Mouse (Mus musculus): ENCODE results near the gene Pim3.

Pim3 gene

DNA sequence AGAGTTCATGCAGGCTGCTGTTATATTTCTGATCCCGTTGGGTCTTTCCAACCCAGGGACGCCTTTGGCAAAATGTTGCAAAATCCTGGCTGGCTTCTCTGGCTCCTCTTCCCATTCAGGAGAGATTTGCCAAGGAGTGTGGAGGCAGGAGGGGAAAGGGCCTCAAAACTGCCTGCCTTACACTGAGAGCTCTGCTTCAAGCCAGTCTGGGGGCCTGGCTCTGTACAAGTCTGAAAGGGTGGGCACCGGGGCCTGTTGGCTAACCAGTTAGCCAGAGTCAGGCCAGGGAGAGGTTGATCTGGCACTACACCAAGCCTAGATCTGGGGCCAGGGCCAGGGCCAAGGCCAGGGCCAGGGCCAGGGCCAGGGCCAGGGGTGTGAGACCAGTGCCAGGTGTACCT is 3.8 kb upstream of the Pim3 start:
- no peak for DNase-seq (ENCODE audit: low spot score in 2 of 2)

DNA sequence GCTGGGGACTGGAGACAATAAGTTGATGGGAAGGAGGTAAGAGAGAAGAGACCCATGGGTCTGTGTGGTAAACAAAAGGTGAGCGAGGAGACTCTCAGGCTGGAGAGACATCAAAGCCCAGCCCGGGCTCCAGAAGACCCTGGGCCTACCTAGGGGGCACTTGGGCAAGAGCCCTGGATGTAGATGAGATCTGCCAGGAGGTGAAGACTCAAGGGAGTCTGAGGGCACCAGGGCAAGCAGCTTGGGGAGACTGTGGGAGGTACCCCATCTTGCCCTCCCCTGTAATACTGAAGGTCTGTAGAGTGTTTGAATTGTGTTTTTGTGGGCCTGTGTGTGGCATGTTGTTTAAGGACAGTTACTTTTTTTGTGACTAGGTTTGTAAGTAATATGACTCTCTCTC is 3.3 kb upstream of the Pim3 start:
- no peak for DNase-seq (ENCODE audit: low spot score in 2 of 2)

DNA sequence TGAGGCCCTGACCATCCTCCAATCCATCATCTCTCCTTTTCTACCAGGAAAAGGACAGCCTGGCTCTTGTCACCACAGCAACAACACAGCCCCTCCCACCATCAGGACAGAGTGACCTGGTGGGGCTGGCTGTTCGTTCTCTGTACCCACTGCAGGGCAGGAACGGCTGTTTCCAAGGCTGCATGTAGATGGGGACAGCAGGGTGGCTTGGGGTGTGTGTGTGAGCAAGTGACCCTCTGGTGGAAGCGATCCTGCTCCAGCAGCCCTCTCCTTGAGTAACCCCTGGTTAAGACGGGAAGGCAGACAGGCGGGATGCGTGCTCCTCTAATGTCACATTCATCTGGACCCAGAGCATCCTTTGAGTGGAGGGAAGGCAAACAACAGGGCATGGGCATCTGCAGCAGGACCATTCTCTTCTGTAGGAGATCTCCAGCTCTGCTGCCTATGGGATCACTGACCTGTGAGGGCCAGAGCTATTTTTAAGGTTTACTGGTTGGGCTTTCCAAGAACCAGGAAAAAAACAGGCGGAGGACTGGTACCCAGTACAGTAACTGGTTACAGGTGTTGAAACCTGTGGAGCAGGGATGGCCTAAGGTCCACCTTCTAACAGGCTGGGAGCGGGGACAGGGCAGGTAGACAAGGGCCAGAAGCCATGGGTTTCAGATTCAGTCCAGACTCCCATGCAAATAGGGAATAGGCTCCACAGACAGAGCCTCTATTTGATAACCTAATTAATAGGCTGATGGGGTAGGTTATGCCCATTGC is 2.6 kb upstream of the Pim3 start:
- no peak for DNase-seq (ENCODE audit: low spot score in 2 of 2)

DNA sequence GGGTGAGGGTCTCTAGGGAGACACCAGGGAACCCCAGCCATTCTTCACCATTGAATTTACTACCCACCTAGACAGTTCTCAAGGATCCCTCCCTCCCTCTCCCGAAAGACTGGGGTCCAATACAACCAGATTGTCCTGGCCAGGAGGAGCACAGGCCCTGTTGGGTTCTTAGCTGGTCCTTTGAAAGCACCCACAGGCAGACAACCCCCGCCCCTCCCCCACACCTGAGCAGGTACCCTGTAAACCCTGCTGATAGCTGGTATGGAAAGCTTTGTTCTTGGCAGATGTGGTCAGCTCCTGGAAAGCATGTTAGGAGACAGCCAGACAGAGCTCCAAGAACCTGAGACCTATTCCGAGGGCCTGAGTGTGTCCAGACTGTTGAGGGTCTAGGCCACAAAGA is 1.2 kb upstream of the Pim3 start:
- no peak for DNase-seq (ENCODE audit: low spot score in 2 of 2)

DNA sequence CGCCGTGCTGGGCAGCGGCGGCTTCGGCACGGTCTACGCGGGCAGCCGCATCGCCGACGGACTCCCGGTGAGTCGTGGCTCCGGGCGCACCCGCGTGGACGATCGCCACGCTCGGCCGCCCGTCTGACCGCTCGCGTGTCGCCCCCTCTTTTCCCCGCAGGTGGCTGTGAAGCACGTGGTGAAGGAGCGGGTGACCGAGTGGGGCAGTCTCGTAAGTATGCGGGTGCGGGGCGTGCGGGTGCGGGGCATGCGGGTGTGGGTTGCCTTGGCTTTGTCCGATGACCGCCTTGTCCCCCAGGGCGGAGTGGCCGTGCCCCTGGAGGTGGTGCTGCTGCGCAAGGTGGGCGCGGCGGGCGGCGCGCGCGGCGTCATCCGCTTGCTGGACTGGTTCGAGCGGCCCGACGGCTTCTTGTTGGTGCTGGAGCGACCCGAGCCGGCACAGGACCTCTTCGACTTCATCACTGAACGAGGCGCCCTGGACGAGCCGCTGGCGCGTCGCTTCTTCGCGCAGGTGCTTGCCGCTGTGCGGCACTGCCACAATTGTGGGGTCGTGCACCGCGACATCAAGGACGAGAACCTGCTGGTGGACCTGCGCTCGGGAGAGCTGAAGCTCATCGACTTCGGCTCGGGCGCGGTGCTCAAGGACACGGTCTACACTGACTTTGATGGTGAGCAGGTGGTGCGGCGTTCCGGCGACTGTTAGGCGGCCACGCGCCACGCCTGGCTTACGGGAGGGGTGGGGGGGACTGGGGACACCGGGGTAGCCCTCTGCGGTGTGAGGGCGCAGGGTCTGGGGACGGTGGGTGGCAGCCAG is 1.1 kb downstream of the Pim3 start:
- DNase-seq (ENCODE audit: low spot score in 2 of 2) = peak; percentile 53 to 67

DNA sequence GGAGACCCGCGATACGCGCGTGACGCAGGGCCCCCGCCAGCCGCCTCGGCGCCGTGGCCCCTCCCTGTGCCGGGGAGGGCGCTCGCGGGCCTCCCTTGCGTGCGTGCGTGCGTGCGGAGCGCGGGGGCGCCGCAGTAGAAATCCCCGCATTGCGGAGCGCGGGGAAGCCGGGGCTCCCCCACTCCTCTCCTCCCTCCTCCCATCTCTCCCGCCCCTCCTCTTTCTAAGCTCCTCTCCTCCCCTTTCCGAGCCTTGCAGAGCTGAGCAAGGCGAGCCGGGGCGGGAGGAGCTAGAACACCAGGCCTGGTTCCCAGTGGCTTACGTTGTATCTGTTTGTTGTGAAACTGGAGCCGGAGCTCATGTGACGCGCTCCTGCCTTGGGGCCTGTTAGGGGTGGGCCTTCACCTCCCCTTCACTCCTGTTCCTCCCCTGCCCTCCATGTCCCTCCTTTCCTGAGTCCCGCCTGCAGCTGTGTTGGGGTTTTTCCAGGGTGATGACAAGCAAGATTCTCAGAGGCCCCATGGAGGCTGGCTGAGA is 1.8 kb downstream of the Pim3 start:
- DNase-seq (ENCODE audit: low spot score in 2 of 2) = peak; percentile 84 to 87

DNA sequence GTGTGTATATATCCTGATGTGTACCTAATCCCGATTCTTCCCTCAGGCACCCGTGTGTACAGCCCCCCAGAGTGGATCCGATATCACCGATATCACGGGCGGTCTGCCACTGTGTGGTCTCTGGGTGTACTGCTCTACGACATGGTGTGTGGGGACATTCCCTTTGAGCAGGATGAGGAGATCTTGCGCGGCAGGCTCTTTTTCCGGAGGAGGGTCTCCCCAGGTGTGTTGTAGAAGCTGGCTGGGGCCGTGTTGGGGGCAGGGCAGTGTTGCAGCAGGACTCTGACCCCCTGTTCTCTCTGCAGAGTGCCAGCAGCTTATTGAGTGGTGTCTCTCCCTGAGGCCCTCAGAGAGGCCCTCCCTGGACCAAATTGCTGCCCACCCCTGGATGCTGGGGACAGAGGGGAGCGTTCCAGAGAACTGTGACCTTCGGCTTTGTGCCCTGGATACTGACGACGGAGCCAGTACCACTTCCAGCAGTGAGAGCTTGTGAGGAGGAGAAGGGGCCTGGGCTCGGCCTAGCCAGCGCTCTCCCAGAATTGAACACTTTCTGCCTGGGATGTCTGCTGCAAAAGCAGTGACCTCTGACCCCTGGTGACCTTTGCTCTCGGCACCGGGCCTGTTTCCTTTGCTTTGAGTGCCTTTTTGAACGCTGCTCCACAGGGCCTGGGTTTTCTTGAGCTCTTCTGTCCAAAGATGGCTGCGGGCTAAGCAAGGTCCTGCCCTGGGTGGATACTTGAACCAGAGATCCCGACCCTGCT is 2.5 kb downstream of the Pim3 start:
- no peak for DNase-seq (ENCODE audit: low spot score in 2 of 2)

DNA sequence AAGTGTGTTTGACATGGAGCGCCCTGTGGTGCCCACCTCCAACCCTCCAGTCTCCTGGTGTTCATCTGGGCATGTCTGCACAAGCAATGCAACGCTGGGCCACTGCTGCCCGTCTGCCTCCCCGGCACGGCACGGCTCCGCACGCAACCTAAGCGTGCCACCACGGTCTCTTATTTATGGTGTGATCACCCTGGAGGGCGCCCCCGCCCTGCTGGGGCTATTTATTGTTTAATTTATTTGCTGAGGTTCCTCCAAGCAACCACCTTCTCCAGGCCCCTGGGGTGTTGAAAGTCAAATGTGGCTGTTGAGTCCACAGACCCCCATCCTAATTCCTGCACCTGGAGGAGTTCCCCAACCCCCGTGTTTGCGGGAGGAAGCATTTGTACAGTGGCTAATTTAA is 3.1 kb downstream of the Pim3 start:
- DNase-seq (ENCODE audit: low spot score in 2 of 2) = no peak

DNA sequence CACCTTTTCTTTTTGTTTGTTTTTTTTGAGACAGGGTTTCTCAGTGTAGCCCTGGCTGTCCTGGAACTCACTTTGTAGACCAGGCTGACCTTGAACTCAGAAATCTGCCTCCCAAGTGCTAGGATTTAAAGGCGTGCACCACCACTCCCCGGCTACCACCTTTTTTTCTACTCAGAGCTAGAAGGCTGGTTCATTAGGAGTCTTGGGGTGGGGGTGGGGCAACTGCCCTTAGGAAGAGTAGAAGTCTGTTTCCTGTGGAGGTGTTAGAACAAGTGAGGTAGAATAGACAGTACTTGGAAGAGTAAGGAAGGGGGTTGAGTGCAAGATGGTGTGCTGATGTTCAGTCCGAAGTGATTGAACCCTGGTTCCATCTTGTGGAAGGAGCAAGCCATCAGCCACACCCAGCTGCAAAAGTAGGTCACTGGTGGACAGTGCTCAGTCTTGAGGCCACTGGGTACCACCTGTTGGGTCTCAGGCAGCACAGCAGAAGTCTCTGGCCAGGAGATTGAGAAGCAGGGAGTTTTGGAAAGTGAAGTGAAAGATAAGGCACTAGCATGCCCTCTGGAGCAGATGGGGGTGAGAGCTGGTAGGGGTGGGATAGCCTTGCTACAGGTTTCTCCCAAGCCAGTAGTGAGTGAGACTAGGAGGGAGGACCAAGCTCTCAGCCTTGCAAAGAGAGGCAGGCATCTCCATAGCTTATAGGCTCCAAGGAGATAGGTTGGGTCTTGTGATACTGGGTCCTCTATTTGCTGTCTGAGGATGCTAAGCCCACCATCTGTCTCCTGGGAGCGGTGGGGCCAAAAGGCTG is 4.1 kb downstream of the Pim3 start:
- DNase-seq (ENCODE audit: low spot score in 2 of 2) = no peak

DNA sequence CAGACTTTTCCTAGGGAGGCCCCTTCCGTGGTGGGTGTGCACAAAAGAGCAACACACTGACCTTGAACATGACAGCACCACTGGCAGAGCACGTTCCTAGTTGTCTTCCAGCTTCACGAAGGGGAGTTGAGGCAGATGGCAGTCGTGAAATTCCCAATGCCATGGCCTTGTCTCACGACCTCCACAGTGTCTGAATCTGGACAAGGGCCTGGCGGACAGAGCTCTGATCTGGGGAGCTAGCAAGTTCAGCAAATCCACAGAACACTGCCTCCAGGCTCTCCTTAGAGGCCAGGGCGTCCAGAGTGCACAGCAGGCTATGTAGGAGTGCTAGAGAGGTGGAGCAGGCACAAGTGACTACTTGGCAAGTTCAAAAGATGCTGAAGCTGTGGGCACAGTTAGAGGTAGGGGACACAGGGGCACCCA is 5.0 kb downstream of the Pim3 start:
- no peak for DNase-seq (ENCODE audit: low spot score in 2 of 2)

DNA sequence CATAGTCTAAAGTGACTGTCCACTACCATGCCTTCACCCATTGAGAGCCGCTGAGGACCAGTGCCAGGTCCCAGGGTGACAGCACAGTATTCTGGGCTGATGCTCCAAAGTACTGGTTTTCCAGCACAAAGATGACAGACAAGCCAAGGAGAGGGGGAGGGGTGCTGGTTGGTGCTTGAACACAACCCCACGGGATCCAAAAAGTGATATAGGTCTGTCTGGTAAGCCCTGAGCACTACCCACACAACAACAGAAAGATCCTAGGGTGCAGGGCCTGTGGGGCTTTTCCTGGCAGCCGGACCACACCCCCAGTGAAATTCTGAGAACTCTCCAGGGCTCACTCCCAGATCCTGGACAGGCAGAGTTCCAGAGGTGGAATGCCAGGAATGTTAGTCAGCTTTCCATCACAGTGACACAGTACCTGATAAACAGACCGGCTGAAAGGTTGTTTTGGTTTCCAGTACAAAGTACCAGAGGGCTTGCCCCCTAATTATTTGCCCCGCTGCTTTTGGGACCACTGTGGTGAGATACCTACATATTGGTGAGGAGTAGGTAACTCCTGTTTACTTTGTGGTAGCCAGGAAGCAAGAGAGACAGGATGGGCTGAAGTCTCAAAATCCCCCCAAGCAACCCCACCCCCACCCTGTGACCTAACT is 5.5 kb downstream of the Pim3 start:
- no peak for DNase-seq (ENCODE audit: low spot score in 2 of 2)

DNA sequence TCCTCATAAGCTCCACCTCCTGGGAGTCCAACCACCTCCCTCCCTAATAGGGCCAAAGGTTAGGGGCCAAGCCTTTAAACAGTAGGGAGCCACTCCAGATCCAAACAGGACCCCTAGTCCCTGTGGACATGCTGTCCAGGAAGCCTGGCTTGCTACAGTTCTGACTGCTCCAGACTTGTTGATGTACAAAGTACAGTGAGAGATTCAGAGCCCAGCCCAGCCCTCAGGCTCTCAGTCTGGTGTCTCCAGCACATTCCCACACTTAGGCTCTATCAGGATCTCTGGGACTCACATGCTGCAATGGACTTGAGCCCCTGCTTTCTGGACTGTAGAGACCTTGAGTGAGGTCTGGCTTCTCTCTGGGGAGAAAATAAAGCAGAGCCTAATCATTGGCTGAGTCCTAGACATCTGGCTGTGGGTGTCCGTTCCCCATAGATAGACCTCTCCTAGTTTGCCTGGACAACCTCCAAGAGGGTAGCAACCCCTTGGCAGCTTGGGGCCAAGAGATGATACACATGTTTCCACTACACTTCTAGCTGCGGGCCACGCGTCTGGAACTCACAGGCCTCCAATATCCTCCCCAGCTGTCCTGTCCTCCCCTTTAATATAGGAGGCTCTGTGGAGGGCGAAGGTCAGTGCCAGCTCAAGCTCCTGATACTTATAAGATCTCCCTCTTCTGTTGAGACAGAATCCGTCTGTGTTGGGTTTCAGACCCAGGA is 6.2 kb downstream of the Pim3 start:
- no peak for DNase-seq (ENCODE audit: low spot score in 2 of 2)

DNA sequence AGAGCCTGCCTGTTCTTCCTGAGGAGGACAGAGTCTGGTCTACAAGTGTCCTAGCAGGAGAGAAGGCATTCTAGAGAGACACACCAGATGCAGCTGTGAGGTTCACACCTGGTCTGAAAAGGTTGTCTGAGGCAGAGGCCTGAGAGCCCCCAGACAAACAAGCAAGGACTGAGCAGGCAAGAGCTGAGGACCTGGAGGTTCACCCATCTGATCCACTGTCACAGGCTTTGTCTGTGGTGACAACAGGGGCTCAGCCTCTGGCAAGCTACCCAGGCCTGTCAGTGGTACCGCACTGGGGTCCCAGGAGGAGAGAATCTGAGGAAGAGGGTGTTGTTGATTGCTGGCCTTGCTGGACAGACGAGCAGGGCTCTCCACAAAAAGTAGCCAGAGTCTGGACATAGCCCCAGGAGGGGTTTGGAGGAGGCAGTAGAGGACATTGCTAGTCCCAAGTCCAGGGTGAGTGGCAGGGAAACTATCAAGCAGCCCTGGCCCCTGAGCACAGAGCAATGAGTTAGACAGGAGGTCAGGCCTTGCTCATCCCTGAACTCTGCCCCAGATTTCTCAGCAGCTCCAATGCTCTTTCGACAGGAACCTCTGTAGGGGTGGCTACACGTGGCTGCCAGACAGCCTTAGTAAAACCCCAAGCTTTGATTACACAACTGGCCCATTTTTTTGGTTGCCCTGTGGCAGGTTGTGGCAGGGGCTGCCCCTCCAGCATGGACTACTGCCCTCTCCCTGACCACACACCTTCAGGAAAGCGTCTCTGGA is 8.6 kb downstream of the Pim3 start:
- DNase-seq (ENCODE audit: low spot score in 2 of 2) = no peak

DNA sequence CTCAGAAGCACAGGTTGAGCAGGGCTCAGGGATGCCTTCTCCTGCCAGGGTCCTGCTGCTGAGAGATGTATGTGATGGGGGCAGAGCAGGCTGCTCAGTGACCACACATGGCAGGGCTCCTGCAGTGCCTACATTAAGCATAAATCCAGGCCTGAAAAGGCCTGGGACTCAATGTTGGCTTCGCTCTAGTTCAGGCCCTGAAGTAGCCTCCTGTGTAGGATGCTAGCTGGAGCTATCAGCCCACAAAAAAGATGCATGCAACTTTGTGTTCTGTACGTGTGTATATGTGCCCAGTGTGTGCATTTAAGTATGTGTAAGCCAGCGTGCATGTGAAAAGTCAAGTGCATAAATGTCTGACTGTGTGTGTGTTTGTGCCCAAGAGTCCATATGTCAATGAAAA is 12.1 kb downstream of the Pim3 start:
- DNase-seq (ENCODE audit: low spot score in 2 of 2) = no peak

DNA sequence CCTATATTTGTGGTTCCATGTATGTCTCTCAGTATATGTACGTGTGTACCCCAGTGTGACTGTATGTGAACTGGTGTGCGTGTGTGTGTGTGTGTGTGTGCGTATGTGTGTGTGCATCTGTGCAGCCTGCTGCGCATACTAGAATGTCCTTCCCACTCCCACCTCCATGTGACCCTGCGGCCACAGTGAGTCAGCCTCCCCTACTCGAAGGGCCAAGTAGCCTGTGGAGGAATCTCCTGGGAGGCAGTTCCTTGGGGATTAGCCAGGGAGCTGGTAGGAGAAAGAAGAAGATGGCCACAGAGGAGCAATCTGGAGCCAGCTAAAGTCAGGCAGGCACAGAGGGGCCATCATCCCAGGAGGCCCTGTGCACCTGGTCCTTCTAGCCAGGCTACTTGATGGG is 12.5 kb downstream of the Pim3 start:
- DNase-seq (ENCODE audit: low spot score in 2 of 2) = no peak

DNA sequence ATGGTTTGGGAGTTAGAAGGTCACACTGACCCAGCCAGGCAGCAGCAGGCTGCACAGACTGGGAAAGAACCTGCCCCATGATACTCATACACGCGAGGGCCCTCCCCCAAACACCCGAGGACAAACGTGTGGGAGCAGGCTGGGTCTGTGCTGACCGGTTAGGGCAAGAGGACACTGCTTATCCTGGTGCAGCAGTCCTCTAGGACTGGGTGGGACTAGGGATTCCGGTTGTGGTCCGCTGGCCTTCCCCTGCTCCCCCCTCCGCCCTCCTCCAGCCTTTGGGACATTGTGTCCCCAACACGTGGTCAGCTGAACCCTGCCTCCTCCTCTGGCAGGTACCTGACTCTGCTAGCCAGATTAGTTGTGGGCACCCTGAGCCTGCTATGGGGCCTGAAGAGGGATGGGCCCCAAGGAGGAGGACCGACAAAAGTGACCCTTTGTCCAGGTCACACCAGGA is 13.7 kb downstream of the Pim3 start:
- DNase-seq (ENCODE audit: low spot score in 2 of 2) = no peak

DNA sequence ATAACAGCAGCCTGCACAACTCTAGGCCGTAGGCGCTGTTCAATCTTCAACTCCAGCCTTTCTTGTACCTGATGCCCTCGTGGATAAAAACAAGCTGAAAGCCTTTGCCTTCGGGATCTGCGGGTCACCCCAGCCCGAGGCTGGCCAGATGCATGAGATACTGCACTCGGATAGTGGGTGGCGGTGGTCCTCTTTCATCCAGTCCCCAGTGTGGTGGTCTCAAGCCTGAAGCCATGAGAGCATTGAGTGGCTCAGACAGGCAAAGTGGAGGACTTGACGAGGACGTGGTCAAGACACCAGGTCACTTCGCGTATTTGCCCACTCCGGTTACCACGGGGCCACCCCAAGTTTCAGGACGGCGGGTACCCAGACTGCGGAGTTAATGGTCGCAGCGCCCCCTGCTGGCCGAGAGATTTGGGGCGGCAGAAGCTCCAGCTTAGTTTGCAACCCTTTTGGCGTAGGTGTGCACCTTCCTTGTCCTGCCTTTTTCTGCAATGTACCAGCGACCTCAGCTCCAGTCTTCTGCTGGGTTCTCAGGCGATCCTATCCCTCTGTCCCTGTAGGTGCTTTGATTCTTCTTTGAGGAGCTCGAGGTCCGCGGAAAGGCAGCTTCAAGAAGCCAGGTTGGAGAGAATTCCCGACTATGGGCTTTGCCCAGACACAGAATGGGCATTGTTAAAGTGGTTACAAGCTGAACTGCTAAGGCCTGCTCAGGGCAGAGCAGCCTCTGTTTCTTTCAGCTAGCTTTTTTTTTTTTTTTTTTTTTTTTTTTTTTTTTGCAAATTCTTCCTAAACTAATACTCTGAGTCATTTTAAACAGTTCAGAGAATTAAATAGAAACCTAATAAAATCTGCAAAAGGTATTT is 14.4 kb downstream of the Pim3 start:
- DNase-seq (ENCODE audit: low spot score in 2 of 2) = peak; percentile 73 to 74

DNA sequence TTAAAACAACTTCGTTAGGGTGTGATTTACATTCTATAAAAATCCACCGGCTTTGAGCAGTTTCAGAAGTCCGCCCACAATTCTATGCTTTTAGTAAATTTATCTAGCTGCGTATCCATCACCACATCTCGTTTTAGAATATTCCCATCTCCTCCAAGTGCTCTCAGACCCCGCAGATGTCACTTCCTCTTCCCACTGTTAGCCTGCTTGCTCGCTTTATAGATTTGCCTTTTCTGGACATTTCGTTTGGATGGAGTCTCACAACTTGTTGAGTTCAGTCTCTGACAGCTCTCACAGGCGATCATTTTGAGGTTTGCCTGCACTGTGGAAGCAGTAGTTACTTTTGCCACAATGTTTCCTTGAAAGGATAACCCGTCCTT is 15.0 kb downstream of the Pim3 start:
- peak; percentile 41 to 47 for DNase-seq (ENCODE audit: low spot score in 2 of 2)
